Comparison of ENCODE assay signal across 8 mouse cellular contexts in genomic region chr8:126712749-126713148, GRCm38 (mm10).
DNase-seq lines count a peak whose midpoint lies in the region; ATAC-seq lines count a peak whose summit lies in the region.

No protein-coding gene starts in this region.

- WGBS in hindbrain, embryonic 15.5 days = 61% methylated on average over 6 of the region's 6 CpGs
- 74% methylated on average over 6 of the region's 6 CpGs for WGBS in hindbrain, embryonic 11.5 days

- no peak overlapping the region for H3K9ac ChIP-seq in hindbrain, embryonic 15.5 days
- H3K9ac ChIP-seq in hindbrain, embryonic 11.5 days (ENCODE audit: low read depth, low read length) = no peak overlapping the region

- peaks cover 14% of the 10 kb centered on the region for H3K4me1 ChIP-seq in hindbrain, embryonic 15.5 days (replicated peaks)
- H3K4me1 ChIP-seq in hindbrain, embryonic 11.5 days (replicated peaks; ENCODE audit: control insufficient read depth, insufficient read depth, low read length) = no peaks in the 10 kb centered on the region

- ATAC-seq in hindbrain, embryonic 15.5 days (ENCODE audit: low FRiP score, low read depth) = 0 out of 2 replicates have a peak, but pooled peaks have one; percentile 15
- ATAC-seq in hindbrain, embryonic 11.5 days (ENCODE audit: low FRiP score) = no peak

- H3K27me3 ChIP-seq in hindbrain, embryonic 15.5 days = no peaks in the 10 kb centered on the region
- no peaks in the 10 kb centered on the region for H3K27me3 ChIP-seq in hindbrain, embryonic 11.5 days (ENCODE audit: control insufficient read depth, insufficient read depth, low read length)

- H3K36me3 ChIP-seq in hindbrain, embryonic 15.5 days = no peaks in the 10 kb centered on the region
- no peaks in the 10 kb centered on the region for H3K36me3 ChIP-seq in hindbrain, embryonic 11.5 days (ENCODE audit: control insufficient read depth, insufficient read depth, low read length)

- no peak overlapping the region for H3K4me2 ChIP-seq in hindbrain, embryonic 15.5 days
- H3K4me2 ChIP-seq in hindbrain, embryonic 11.5 days (replicated peaks; ENCODE audit: low read depth, low read length) = no peak overlapping the region

- H3K27ac ChIP-seq in hindbrain, embryonic 15.5 days (replicated peaks) = peak overlapping the region; percentile 69
- H3K27ac ChIP-seq in hindbrain, embryonic 11.5 days (ENCODE audit: low read depth, low read length) = no peak overlapping the region

- H3K4me3 ChIP-seq in hindbrain, embryonic 15.5 days = no peak overlapping the region
- H3K4me3 ChIP-seq in hindbrain, embryonic 11.5 days (ENCODE audit: low read depth, low read length) = no peak overlapping the region

- no peaks in the 10 kb centered on the region for H3K9me3 ChIP-seq in hindbrain, embryonic 15.5 days
- no peaks in the 10 kb centered on the region for H3K9me3 ChIP-seq in hindbrain, embryonic 11.5 days (ENCODE audit: control insufficient read depth, low read length)

- no peak for DNase-seq in hindbrain, embryonic 11.5 days (ENCODE audit: low spot score)
- peak; percentile 38 to 63 for DNase-seq in adrenal gland, postnatal 36 days
- peak; percentile 75 to 80 for DNase-seq in cerebellum, postnatal 14 days
- DNase-seq in kidney, postnatal 10 days = peak; percentile 65
- no peak for DNase-seq in T-cell, adult 2 months (ENCODE audit: low spot score)
- DNase-seq in frontal cortex, postnatal 36 days (ENCODE audit: low spot score in 2 of 2) = no peak
- DNase-seq in urinary bladder, postnatal 14 days (ENCODE audit: low spot score) = no peak

Comparison
In these comparisons a context has a peak if more than half of its experiments do, and no peak if none do; other contexts are left out.
1. DNase-seq: peak in adrenal gland, postnatal 36 days (2 of 2), cerebellum, postnatal 14 days (2 of 2) and kidney, postnatal 10 days (single experiment); none in hindbrain, embryonic 11.5 days (single experiment), T-cell, adult 2 months (single experiment), frontal cortex, postnatal 36 days (0 of 2) and urinary bladder, postnatal 14 days (single experiment).